In genomic region chr2:157565446-157565845, GRCm38 (mm10) we compare ENCODE assay signal across 8 mouse cellular contexts. TPM values are rescaled to one million over a fixed set of nuclear protein-coding genes. Genes with fewer than 3 reads are reported as not detected.
DNase-seq lines count a peak whose midpoint lies in the region; ATAC-seq and TF ChIP-seq lines count a peak whose summit lies in the region.

No protein-coding gene starts in this region.

- H3K27ac ChIP-seq in forebrain, postnatal 0 days (ENCODE audit: low read depth, low read length) = peak overlapping the region; percentile 89
- H3K27ac ChIP-seq in stomach, embryonic 15.5 days = peak overlapping the region; percentile 95; the same call in 1 of the 2 replicates

- peaks cover 49% of the 10 kb centered on the region for H3K9me3 ChIP-seq in E14TG2a.4 (ENCODE audit: low read length)
- H3K9me3 ChIP-seq in forebrain, postnatal 0 days (ENCODE audit: low read length) = peaks cover 6% of the 10 kb centered on the region; the same call in 1 of the 2 replicates
- H3K9me3 ChIP-seq in stomach, embryonic 15.5 days = no peaks in the 10 kb centered on the region

- H3K4me2 ChIP-seq in forebrain, postnatal 0 days (ENCODE audit: low read depth) = peak overlapping the region; percentile 90
- H3K4me2 ChIP-seq in stomach, embryonic 15.5 days = peak overlapping the region; percentile 65

- H3K27me3 ChIP-seq in E14TG2a.4 (ENCODE audit: insufficient read depth, low read length) = no peaks in the 10 kb centered on the region
- no peaks in the 10 kb centered on the region for H3K27me3 ChIP-seq in forebrain, postnatal 0 days (ENCODE audit: insufficient read depth, low read length)
- H3K27me3 ChIP-seq in stomach, embryonic 15.5 days (replicated peaks) = no peaks in the 10 kb centered on the region

- H3K36me3 ChIP-seq in E14TG2a.4 (ENCODE audit: insufficient read depth, low read length) = peaks cover 41% of the 10 kb centered on the region
- peaks cover 7% of the 10 kb centered on the region; the same call in 1 of the 2 replicates for H3K36me3 ChIP-seq in forebrain, postnatal 0 days (ENCODE audit: insufficient read depth)
- peaks cover 12% of the 10 kb centered on the region; the same call in 1 of the 2 replicates for H3K36me3 ChIP-seq in stomach, embryonic 15.5 days

- H3K4me3 ChIP-seq in E14TG2a.4 (replicated peaks; ENCODE audit: low read length) = peak overlapping the region; percentile 100
- H3K4me3 ChIP-seq in forebrain, postnatal 0 days (ENCODE audit: low read depth, low read length) = peak overlapping the region; percentile 90
- peak overlapping the region; percentile 100 for H3K4me3 ChIP-seq in stomach, embryonic 15.5 days (replicated peaks)

- peak; percentile 37 for DNase-seq in embryo, embryonic 10 days (ENCODE audit: low spot score)
- DNase-seq in embryo, embryonic 10.5 days (ENCODE audit: low spot score) = no peak
- DNase-seq in forebrain, postnatal 0 days = peak; percentile 29
- peak; percentile 57 to 74 for DNase-seq in lung, adult 18-20 months
- DNase-seq in embryo, embryonic 9.5 days (ENCODE audit: extremely low spot score) = no peak
- DNase-seq in cerebellum, adult 11 months = no peak

- H3K9ac ChIP-seq in forebrain, postnatal 0 days = peak overlapping the region; percentile 96
- H3K9ac ChIP-seq in stomach, embryonic 15.5 days = peak overlapping the region; percentile 96

- 9% methylated on average over 13 of the region's 13 CpGs for WGBS in forebrain, postnatal 0 days
- 5% methylated on average over 13 of the region's 13 CpGs for WGBS in stomach, embryonic 15.5 days

- peaks cover 40% of the 10 kb centered on the region for H3K4me1 ChIP-seq in E14TG2a.4 (replicated peaks; ENCODE audit: low read depth, low read length)
- peaks cover 14% of the 10 kb centered on the region; the same call in 1 of the 2 replicates for H3K4me1 ChIP-seq in forebrain, postnatal 0 days (ENCODE audit: insufficient read depth)
- peaks cover 20% of the 10 kb centered on the region for H3K4me1 ChIP-seq in stomach, embryonic 15.5 days

- no peak for TF ChIP-seq CTCF in E14TG2a.4 (conservative IDR thresholded peaks at IDR 0.05; ENCODE audit: low read length)
- no peak for TF ChIP-seq CTCF in forebrain, postnatal 0 days (IDR thresholded peaks at IDR 0.05; ENCODE audit: low read depth)

- ATAC-seq in forebrain, postnatal 0 days = no peak
- no peak for ATAC-seq in stomach, embryonic 15.5 days (ENCODE audit: insufficient read depth, low FRiP score, low read depth)

RNA-seq across cellular contexts. Expression of gene Nnat, which starts 5.6 kb away (rescaled TPM):
- total RNA-seq in forebrain, postnatal 0 days (2014; rRNA removed) = 4,630 and 7,303 TPM in 2 replicates
- 6,353 and 7,049 TPM in 2 replicates for polyA plus RNA-seq in forebrain, postnatal 0 days (2015; fragmentation: Nextera tagmentation; extraction: Ambion mirVana)
- 404 and 410 TPM in 2 replicates for polyA plus RNA-seq in stomach, embryonic 15.5 days (2015; fragmentation: Nextera tagmentation; extraction: Ambion mirVana)

RNA-seq across cellular contexts. Expression of gene Blcap, which starts 5.6 kb away (rescaled TPM):
- 166 and 208 TPM in 2 replicates for total RNA-seq in forebrain, postnatal 0 days (2014; rRNA removed)
- 231 and 295 TPM in 2 replicates for polyA plus RNA-seq in forebrain, postnatal 0 days (2015; fragmentation: Nextera tagmentation; extraction: Ambion mirVana)
- 40.4 and 44.3 TPM in 2 replicates for polyA plus RNA-seq in stomach, embryonic 15.5 days (2015; fragmentation: Nextera tagmentation; extraction: Ambion mirVana)

Comparison
In these comparisons a context has a peak if more than half of its experiments do, and no peak if none do; other contexts are left out.
1. DNase-seq: peak in embryo, embryonic 10 days (single experiment), forebrain, postnatal 0 days (single experiment) and lung, adult 18-20 months (2 of 2); none in embryo, embryonic 10.5 days (single experiment), embryo, embryonic 9.5 days (single experiment) and cerebellum, adult 11 months (single experiment).
2. RNA of gene Nnat, which starts 5.6 kb away (polyA plus RNA-seq): 6,353 to 7,049 TPM in forebrain, postnatal 0 days; 404 to 410 TPM in stomach, embryonic 15.5 days; every median in the first group is over 10 times any median in the second.
3. Peak in every context shown above with its lines, with median percentiles within 50 percentile points of each other: H3K4me3 ChIP-seq.